Mouse (Mus musculus) ovary, postnatal 14 days (tissue): Measurements from ENCODE around the gene Commd2.

ENCODE experiments used
- DNase-seq: peaks from one replicate; pipeline ENCODE4 v3.0.0; 2022; ENCODE audit warnings: low spot score

The Commd2 gene

DNA sequence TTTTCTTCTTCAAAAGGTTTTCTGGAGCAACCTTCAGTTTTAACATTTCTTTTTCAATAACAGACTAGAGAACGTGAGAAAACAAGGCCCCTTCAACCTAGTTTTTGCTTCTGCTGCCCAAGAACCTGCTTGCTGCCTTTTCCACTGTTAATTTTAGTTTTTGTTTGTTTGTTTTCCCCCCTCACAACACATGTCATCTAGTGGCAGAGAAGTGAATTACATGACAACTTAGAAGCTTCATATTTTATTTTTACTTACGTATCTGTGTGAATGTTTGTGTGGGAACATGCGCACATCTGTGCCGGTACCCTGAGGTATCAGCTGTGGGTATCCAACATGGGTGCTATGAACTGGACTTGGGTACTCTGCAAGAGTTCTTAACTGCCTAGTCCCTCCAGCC lies 35.9 kb downstream of the Commd2 start:
- DNase-seq, result no peak

DNA sequence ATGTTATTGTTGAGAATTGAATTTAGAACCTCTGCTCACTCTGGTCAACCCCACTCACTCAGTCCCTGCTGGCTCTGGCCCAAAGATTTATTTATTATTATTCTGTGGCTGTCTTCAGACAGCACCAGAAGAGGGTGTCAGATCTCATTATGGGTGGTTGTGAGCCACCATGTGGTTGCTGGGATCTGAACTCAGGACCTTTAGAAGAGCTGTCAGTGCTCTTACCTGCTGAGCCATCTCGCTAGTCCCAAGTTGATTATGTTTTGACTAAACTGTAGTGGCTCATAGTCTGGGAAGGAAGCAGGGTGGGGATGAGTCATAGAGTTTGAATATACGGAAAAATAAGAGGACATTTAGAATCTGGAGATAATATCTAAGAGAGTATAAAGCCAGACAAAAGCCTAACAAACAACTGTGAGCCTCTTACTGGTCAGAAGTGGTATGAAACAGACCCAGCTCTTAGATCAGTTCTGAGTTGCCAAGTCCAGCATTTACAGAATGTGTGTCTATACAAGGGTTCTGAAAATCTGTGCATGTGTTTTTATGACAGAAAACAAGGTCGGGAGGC lies 39.0 kb downstream of the Commd2 start:
- no peak for DNase-seq

DNA sequence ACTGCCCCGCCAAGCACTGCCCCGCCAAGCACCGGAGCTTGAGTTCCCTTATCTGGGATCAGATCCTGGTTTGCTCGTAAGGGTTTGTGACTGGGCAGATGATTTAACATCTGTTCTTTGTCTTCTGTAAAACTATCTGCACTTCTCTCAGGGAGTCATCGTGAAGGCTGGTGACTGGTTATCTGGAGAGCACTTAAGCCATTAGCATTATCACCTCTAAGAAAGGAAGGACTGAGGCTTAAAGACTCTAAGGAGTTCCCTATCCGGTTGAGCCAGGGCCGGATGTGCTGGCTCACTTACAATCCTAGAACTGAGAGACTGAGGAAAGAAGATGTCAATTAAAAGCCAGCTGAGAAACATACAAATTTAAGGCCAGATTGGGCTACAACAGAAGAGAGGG lies 39.7 kb downstream of the Commd2 start:
- no peak for DNase-seq

DNA sequence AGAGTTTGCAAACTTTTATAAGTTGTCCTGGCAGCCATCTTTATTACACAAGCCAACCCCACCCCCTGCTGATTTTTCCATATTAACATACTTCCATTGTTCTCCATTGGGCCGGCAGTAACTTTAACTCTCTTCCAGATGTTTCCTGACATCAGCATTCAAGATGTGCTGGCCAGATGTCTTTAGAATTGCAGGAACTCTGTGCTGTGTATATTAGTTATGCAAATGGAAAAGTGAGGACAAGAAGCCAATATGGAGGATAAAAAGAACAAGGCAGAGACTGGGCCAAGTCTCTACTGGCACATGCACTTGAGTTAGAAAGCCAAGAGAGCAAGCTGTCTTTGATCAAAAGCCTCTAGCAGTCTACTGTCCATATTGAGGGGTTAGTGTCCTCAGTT lies 46.9 kb downstream of the Commd2 start:
- no peak for DNase-seq

DNA sequence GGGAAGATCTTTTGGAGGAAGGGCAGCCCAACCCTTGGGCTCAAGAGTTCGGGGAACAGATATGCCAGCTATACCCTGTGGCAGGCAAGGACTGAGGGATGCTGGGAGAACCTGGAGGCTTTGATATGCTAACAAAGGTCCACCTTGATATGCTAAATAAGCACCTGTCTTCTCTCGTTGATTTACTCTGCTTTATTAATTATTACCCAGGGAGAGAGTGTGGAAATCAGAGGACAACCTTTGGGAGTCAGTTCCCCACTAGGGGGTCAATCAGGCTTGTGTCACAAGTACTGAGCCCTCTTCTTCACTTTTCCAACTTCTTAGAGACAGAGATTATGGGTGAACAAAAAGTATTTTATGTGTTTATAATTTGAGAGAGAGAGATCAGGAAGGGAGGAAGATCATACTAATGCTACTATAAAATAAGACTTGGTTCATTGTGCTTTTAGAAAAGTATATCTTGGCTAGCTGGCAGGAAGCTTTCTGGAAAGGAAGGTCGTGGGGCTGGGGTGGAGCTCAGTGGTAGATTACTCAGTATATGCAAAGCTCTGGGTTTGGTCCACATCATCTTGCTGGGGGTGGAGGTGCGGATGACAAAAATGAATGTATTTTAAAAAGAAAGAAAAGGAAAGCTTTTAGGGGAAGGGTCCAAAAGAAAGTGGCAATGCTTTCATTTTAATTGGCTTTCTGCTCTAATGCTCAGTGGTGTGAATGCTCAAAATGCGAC lies 47.5 kb downstream of the Commd2 start:
- no peak for DNase-seq

DNA sequence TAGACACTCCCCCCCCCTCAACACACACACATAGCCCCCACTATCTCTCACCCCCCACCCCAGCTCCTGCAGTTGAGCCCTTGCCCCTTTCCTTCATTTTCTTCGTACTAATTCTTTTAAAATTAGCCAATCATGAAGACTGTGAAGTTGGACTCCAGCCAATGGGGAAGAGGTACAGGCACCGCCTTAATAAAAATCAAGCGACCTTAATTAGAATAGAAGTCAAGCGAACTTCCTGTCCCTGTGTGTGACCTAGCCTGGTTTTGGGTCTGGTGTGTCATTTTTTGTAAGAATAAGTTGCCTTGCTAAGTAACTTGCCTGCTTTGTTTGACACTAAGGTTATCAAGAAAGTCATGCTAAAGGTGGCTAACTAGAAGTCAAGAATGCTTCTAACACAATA lies 48.9 kb downstream of the Commd2 start:
- DNase-seq, result no peak

DNA sequence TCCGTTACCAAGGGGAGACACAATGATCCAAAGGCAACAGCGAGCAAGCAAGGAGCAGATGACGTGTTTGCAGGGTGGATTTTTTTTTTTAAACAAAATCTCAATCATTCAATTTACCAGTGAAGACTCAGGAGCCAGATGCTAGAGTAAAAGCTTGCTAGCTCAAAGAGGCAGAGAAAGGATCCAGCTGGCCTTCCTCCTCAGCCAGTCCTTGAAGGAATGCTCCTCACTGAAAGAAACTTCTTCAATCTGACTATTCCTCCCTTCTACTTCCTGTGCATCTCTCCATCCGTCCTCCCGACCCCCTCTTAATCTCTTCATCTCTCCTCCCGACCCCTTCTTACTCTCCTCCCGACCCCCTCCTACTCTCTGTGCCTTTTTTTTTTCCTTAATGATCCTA lies 54.9 kb downstream of the Commd2 start:
- DNase-seq, result no peak

DNA sequence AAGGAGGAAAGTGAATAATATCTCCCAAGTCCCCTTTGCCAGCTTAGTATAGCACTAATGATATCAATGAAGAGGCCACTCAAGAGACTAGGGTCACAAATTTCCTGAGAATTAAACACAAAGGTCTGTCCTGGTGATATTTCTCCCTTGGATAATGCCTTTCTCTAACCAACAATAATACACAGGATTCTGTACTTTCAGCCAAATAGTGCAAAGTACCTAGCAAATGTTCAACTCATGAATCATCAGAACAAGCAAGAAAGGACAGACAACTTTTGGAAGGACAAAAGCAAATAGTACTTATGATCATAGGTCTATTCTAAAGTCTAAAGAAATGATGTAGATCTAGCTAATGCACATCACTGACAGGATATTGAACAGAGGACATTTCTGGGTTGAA lies 56.0 kb downstream of the Commd2 start:
- DNase-seq, result no peak
